Mouse (Mus musculus): ENCODE measurements around the gene Defb43.

Defb43 gene

GRCm38 (mm10) chr14:63066630-63067310 is 55.2 kb downstream of the Defb43 start:
- peak; percentile 81 for DNase-seq (ENCODE audit: low read depth, low spot score)

All from CD4-positive, CD25-positive, alpha-beta regulatory T cell, adult 2 months (primary cell).